Mouse (Mus musculus): ENCODE data around the gene Cops3. TPM values are rescaled to one million over a fixed set of nuclear protein-coding genes. Genes with fewer than 3 reads are reported as not detected.
A peak's percentile ranks its signal among the peaks of the same experiment; 100 is the strongest.

Gene Cops3
- total RNA-seq, 2 experiments from 2014 or later: 69.7 to 72.3 TPM

GRCm38 (mm10) chr11:59813276-59813675 lies 26.4 kb downstream of the Cops3 start:
- DNase-seq (ENCODE audit: low spot score in 2 of 2): no peak

GRCm38 (mm10) chr11:59811211-59811610 lies 28.4 kb downstream of the Cops3 start:
- DNase-seq (ENCODE audit: low spot score in 2 of 2): no peak

GRCm38 (mm10) chr11:59810480-59811158 lies 29.0 kb downstream of the Cops3 start:
- no peak for DNase-seq (ENCODE audit: low spot score in 2 of 2)

GRCm38 (mm10) chr11:59809670-59810474 lies 29.8 kb downstream of the Cops3 start, which contains the start of gene Flcn:
TSS of gene Flcn (minus strand) at chr11:59810016.
- peak; percentile 85 to 95 for DNase-seq (ENCODE audit: low spot score in 2 of 2)

- DNase-seq (ENCODE audit: low spot score in 2 of 2): peak in 1 of 2 experiments; percentile 38
These were observed 30.5 kb downstream of the Cops3 start for GRCm38 (mm10) chr11:59809071-59809669.

GRCm38 (mm10) chr11:59808170-59808960 lies 31.3 kb downstream of the Cops3 start:
- no peak for DNase-seq (ENCODE audit: low spot score in 2 of 2)

GRCm38 (mm10) chr11:59805656-59806055 lies 34.0 kb downstream of the Cops3 start:
- DNase-seq (ENCODE audit: low spot score in 2 of 2): no peak

GRCm38 (mm10) chr11:59805256-59805655 lies 34.4 kb downstream of the Cops3 start:
- no peak for DNase-seq (ENCODE audit: low spot score in 2 of 2)

GRCm38 (mm10) chr11:59804409-59805110 lies 35.1 kb downstream of the Cops3 start:
- no peak for DNase-seq (ENCODE audit: low spot score in 2 of 2)

GRCm38 (mm10) chr11:59803516-59803915 lies 36.1 kb downstream of the Cops3 start:
- no peak for DNase-seq (ENCODE audit: low spot score in 2 of 2)

- no peak for DNase-seq (ENCODE audit: low spot score in 2 of 2)
These were observed 37.8 kb downstream of the Cops3 start for GRCm38 (mm10) chr11:59801881-59802280.

GRCm38 (mm10) chr11:59800412-59800811 lies 39.2 kb downstream of the Cops3 start:
- DNase-seq (ENCODE audit: low spot score in 2 of 2): no peak

- DNase-seq (ENCODE audit: low spot score in 2 of 2): no peak
These were observed 46.2 kb downstream of the Cops3 start for GRCm38 (mm10) chr11:59793390-59793789.

GRCm38 (mm10) chr11:59789311-59789710 lies 50.3 kb downstream of the Cops3 start:
- no peak for DNase-seq (ENCODE audit: low spot score in 2 of 2)

GRCm38 (mm10) chr11:59787199-59787781 lies 52.3 kb downstream of the Cops3 start, which contains the start of gene Pld6:
TSS of gene Pld6 (minus strand) at chr11:59787645.
- peak in 1 of 2 experiments; percentile 19 for DNase-seq (ENCODE audit: low spot score in 2 of 2)

- DNase-seq (ENCODE audit: low spot score in 2 of 2): no peak
These were observed 53.0 kb downstream of the Cops3 start for GRCm38 (mm10) chr11:59786444-59787198.

- no peak for DNase-seq (ENCODE audit: low spot score in 2 of 2)
These were observed 56.0 kb downstream of the Cops3 start for GRCm38 (mm10) chr11:59783591-59783990.

- DNase-seq (ENCODE audit: low spot score in 2 of 2): no peak
These were observed 57.5 kb downstream of the Cops3 start for GRCm38 (mm10) chr11:59782091-59782590.

- DNase-seq (ENCODE audit: low spot score in 2 of 2): no peak
These were observed 59.4 kb downstream of the Cops3 start for GRCm38 (mm10) chr11:59780241-59780640.
